Mouse (Mus musculus): ENCODE data around the gene Foxd3.
"Not testable (repeated sequence)": the region's sequence is repeated elsewhere in the genome, so short reads cannot be mapped to it uniquely, and the experiment has no call there.

The Foxd3 gene

GRCm38 (mm10) chr4:99655937-99656604 is at the start of gene Foxd3:
Gene Foxd3 (plus strand): TSS chr4:99656299.
- DNase-seq = no peak

- DNase-seq = no peak
Measured at GRCm38 (mm10) chr4:99612156-99612555, 43.9 kb upstream of the Foxd3 start.

DNA sequence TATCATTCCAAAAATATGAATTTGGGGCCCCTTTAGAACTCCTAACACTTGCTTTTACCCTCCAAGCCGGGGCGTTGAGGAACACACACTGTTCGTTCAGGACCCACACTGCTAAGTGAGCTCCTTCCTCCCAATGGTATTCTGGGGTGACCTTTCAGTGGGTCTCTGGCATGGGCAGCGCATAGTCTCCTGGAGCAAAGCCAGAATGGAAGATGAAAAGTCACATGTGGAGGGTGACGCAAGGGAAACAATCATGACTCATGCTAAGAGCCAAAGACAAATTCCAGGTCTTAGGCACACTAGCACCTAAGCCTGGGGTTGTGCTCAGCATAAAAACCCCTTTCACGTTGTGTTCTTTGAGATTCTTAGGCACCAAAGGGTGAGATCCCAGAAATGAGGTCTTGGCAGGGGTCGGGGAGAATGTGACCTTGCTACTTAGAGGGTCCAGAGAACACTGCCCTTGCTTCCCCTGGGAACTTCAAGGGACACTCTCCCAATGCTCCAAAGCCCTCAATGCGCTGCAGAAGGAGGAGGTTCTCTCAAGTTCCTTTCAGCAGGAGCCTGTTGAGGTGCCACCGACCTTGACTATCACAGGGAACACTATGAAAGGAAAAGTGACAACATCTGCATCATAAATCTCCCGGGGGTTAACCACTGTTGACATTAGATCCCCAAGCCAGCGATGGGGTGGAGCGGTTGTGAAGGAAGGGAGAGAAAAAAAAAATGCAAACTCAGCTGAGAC is 43.3 kb upstream of the Foxd3 start:
- no peak for DNase-seq

DNA sequence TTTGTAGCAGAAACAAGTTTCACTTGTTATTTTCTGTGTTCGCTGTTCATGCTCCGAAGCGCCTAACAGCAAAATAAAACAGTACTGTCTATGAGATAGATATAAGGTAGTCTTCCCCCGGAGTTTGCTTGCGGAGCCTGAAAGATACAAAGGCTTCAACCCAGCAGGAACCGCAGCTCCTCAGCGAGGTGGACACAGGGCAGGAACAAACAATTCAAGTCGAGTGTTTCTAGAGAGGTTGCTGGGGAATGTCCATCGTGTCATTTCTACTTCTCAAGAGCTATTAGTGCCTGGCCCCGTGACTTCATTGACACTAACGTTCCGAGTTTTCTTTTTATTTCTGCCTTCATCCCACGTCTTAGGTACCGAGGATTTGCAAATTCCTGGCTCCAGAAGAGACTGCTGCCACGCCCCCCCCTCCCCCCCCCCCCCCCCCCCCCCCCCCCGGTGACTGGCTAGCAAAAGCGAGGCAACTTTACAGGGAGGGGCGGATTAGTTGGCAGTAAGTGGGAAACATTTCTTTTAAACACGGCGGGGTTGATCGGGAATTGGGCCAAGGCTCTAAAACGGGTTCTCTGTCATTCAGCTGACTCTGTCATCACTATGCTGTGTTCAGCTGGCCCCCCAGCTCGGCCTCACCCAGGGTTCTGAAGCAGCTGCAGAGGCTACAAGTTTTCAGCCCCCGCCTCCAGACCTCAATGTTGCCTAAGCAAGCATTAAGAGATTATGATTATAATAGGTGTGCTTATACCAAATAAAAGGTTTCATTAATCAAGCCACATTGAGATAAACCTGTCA is 29.9 kb upstream of the Foxd3 start:
- DNase-seq = no peak

- no peak for DNase-seq
Measured at GRCm38 (mm10) chr4:99627057-99627456, 29.0 kb upstream of the Foxd3 start.

GRCm38 (mm10) chr4:99636038-99636437 is 20.1 kb upstream of the Foxd3 start:
- DNase-seq = no peak

- no peak for DNase-seq
Measured at GRCm38 (mm10) chr4:99636711-99637110, 19.4 kb upstream of the Foxd3 start.

DNA sequence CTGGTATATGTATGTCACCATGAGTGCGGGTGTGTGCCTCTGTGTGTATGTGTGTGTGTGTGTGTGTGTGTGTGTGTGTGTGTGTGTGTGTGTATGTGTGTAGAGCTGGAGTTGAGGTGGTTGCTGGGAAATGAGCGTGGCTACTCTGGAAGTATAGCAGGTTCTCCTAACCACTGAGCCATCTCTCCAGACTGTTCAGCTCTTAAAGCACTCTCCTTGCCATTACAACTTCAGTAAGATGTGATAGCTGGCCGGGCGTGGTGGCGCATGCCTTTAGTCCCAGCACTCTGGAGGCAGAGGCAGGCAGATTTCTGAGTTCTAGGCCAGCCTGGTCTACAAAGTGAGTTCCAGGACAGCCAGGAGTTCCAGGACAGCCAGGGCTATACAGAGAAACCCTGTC is 15.5 kb upstream of the Foxd3 start:
- DNase-seq = not testable (repeated sequence)

DNA sequence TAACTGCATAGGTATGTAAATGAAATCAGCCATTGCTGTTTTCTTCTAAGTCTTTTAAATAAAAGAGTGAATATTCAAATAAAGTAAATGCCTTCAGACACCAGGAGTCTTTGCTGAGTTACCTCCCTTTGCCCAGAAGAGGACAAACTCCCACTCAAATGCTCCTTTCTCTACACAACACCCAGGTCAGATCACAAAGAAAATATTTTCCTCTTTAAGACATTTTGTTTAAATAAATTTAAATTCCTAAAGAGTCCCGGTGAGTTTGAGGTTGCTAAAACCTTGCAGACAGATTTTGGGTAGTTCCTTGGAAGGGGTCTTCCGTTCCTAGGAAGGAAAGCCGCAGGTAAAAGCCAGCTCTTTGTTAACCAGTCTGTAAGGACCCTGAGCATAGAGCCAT is 14.2 kb upstream of the Foxd3 start:
- DNase-seq = no peak

- DNase-seq = no peak
Measured at GRCm38 (mm10) chr4:99645560-99645959, 10.5 kb upstream of the Foxd3 start.

DNA sequence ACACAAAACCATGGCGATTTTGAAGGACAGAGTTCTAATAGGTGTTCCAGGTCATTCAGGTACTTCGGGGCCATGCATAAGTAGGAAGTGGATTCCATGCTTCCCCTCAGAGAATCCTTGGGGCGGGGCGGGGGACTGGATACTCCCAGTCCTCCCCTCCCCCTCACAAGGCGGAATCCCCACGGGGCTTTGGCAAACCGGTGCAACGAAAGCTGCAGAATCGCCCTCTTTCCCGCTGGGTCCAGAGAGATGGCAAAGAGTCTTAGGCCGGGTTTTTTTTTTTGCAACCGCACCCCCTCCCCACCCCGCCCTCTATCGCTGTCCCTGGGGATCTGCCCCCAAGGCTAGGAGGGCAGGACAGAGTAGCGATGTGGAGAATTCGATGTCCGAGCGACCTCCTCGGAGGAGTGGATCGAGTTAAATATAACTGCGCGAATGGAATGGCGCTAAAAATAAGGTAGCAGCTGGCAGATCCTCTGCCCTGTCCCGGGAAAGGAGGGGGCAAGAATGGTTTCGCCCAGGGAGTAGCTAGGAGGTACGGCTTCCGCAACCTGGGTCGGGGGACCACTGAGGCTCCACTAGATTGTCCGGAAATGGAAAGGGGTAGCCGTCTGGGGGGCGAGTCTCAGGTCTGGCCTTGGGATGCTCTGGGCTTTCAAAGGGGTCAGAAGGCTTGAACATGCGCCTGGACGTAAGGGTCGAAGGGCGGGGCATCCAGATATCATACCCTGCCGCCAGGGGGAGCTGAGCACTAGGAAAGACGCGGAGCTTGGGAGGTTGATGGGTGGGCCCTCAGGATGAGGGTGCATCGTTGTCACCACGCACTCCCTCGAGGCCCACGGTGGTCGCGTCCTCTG is 5.8 kb upstream of the Foxd3 start:
- no peak for DNase-seq

DNA sequence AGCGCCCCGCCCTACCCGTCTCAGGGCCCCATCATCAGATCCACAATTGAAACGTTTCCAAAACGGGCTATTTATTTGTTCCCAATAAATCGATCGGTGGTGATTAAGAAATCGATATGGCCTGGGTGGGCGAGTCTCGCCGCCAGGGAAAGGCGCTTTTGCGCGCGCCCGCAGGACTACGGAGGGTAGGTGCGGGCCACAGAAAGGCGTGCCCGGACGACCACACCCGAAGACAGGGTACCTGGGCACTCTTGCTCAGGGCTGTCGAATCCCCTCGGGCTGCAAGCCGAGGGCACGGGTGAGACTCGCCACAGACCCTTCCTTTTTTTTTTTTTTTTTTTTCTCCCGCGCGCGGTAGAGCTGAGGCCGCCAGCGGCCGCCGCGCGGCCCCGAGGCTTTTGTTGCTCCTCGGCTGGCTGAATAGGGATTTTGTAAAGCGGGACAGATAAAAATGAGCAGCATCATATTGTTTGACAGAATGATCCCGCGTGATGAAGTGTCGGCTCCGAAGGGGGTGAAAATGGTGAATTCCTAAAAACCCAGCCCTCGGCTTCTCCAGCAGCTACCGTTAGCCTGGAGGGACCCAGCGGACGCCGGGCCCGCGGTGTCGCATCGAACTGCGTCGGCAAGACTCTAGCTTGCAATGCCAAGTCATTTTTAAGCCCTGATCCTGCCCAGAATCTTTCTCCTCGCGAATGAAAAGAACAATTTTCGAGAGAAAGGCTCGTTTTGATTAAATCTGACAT is 5.0 kb upstream of the Foxd3 start:
- DNase-seq = no peak

GRCm38 (mm10) chr4:99651823-99652450 is 4.2 kb upstream of the Foxd3 start:
- DNase-seq = no peak

DNA sequence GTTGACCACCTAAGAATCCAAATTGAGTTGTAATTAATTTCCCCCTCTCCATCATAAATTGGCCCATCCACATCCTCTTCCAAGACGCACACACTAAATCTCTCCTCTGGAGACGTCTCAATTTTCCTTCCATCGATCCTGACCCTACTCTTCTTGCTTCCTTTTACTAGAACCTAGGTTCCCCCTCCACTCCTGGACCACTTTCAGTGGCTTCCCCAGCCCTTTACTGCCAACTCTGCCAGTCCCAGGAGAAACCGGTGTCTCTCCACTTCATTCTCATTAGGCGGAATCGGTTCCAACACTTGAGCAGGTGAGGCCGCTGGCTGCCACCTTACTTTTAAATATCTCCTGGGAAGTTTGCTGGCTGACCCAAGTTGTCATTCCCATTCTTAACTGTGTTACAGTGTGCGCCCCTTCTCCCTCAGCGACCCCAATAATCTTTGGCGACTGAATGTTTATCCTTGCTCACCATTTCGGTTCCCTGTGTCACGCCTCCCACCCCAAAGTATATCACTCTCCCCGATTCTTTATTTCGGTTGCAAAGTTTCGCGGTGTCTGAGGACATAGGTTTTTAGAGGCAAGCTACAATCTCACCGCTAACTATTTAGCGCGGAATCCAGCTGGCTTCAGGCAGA is 3.4 kb upstream of the Foxd3 start:
- no peak for DNase-seq

GRCm38 (mm10) chr4:99653216-99653607 is 2.9 kb upstream of the Foxd3 start:
- DNase-seq = no peak

DNA sequence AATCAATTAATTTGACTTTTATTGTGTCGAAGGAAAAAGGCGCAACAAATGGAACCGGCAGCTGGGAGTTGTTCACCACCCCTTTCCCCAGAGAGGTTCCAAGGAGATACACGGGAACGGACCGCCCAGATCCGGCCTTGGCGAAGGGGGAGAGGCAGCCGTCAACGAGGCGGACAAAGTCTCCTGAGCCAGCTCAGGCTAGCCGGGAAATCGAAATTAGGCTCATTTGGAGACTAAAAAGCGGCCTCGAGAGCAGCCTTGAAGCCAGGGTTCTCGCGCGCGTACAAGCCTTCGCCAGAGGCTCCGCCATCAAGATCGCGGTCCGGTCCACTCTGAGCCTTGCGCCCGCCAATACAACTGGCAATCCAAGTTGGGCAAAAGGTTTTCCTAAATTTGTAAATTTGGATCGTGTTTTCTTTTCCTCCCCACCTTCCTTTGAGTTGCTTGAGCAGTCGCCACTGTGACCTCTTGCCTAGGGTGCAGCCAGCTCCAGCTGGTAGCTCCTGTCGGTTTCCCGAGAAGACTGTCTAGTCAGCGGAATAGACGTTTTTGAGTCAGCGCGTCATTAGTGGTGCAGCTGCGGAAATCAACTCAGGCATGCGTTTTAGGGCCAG is 2.4 kb upstream of the Foxd3 start:
- DNase-seq = no peak

DNA sequence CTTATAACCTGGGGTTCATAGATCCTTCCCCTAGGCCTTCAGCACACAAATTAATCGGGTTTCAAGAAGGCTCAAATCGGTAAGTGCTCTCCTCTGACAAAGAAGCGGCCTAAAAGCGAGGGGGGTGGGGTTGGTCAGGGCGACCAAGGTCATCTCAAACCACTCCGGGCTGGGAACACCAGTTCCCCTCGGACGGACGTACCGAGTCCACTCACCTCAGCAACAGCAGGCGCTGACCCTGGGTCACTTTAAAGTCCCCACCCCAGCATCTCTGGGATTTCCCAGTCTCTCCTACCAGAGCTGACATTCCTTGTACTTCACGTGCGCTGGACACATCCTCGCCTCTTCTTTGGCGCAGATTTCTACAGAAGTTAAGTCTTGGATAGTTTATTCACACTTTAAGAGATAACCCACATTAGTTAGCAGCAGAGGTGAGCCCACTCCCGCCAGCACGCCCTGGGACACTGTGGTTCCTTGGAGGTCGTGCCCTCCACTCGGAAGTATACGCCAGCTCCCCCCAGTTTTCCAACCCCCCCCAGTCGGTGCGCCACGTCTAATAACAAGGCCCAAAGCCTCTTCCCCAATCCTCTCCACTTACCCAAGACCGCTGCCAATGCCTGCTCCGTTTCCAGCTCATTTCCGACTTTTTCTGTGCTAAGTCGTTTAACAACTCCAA is 1.3 kb upstream of the Foxd3 start:
- no peak for DNase-seq

- no peak for DNase-seq
Measured at GRCm38 (mm10) chr4:99656605-99657429, 718 bp downstream of the Foxd3 start.

DNA sequence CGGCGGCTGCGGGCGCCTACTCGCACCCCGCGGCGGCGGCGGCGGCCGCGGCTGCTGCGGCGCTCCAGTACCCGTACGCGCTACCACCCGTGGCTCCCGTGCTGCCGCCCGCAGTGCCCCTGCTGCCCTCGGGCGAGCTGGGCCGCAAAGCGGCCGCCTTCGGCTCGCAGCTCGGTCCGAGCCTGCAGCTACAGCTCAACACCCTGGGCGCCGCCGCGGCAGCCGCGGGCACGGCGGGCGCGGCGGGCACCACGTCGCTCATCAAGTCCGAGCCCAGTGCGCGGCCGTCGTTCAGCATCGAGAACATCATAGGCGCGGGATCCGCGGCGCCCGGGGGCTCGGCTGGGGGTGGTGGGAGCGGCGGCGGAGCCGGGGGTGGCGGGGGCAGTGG is 1.3 kb downstream of the Foxd3 start:
- DNase-seq = no peak

All from liver (tissue).